ENCODE assay signal across 7 mouse cellular contexts in the genomic region with DNA sequence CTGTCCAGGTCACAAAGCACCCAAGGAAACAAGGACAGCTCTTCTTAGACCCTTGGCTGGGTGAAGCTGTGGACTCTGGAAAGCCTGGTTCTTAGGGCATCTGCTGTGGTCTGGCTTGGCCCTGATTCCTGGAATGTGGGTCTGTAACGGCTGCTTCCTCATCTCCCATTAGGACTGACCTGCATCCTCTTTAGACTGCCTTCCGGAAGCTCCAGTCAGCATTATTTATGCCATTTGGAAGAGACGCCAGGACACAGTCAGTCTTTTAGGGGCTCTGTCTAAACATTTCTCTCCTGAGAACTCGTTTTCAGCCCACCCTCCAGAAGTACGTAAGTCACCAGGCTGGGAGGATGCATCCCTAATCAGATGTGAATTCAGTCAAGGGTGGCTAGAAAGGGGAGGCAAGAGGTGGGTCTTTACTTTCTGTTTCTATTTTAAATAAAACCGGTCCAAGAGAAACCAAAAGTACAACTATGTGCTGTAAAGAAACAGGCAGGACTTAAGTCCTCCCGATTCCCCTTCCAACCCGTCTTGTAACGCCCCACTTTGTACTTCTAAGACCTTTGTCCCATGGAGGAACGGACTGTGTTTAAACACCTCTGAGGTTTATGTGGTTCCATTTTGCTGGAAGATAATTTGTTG. TPM values are rescaled to one million over a fixed set of nuclear protein-coding genes. Genes with fewer than 3 reads are reported as not detected.
DNase-seq lines count a peak whose midpoint lies in the region; ATAC-seq and TF ChIP-seq lines count a peak whose summit lies in the region.

No protein-coding gene starts in this region.

- H3K27me3 ChIP-seq in spleen, adult 2 months (ENCODE audit: control insufficient read depth, insufficient read depth, low read length) = no peaks in the 10 kb centered on the region
- H3K27me3 ChIP-seq in intestine, embryonic 14.5 days (replicated peaks; ENCODE audit: control insufficient read depth, insufficient read depth, low read length) = no peaks in the 10 kb centered on the region
- no peaks in the 10 kb centered on the region for H3K27me3 ChIP-seq in liver, embryonic 13.5 days
- no peaks in the 10 kb centered on the region for H3K27me3 ChIP-seq in hindbrain, embryonic 12.5 days

- H3K4me3 ChIP-seq in spleen, adult 2 months (ENCODE audit: extremely low read depth, insufficient read depth, insufficient read length) = peak overlapping the region; percentile 44
- no peak overlapping the region for H3K4me3 ChIP-seq in intestine, embryonic 14.5 days (ENCODE audit: low read depth, low read length)
- no peak overlapping the region for H3K4me3 ChIP-seq in liver, embryonic 13.5 days (replicated peaks)
- no peak overlapping the region for H3K4me3 ChIP-seq in hindbrain, embryonic 12.5 days

- DNase-seq in spleen, adult 2 months (ENCODE audit: low read depth in 1 of 2, low spot score in 2 of 2) = no peak
- DNase-seq in spleen, adult 12 weeks (ENCODE audit: low spot score) = no peak
- DNase-seq in intestine, embryonic 14.5 days (ENCODE audit: low spot score) = no peak
- DNase-seq in liver, embryonic 13.5 days = no peak
- no peak for DNase-seq in cerebellum, postnatal 10 days
- no peak for DNase-seq in c-Kit-positive CD71-positive TER-119-positive erythroid progenitor cells, embryonic 14.5 days (ENCODE audit: low spot score)

- peaks cover 11% of the 10 kb centered on the region for H3K36me3 ChIP-seq in spleen, adult 2 months (ENCODE audit: control insufficient read depth, insufficient read depth, low read length)
- peaks cover 27% of the 10 kb centered on the region for H3K36me3 ChIP-seq in intestine, embryonic 14.5 days (ENCODE audit: control insufficient read depth, insufficient read depth, low read length)
- H3K36me3 ChIP-seq in liver, embryonic 13.5 days = peaks cover 12% of the 10 kb centered on the region
- H3K36me3 ChIP-seq in hindbrain, embryonic 12.5 days = peaks cover 15% of the 10 kb centered on the region

- ATAC-seq in intestine, embryonic 14.5 days (replicated peaks; ENCODE audit: low FRiP score, low TSS enrichment, low read depth) = no peak
- no peak for ATAC-seq in liver, embryonic 13.5 days (ENCODE audit: low read depth)
- ATAC-seq in hindbrain, embryonic 12.5 days (ENCODE audit: low FRiP score) = no peak

- H3K9ac ChIP-seq in intestine, embryonic 14.5 days (ENCODE audit: low read length) = peak overlapping the region; percentile 1; the same call in 1 of the 2 replicates
- H3K9ac ChIP-seq in liver, embryonic 13.5 days = no peak overlapping the region
- H3K9ac ChIP-seq in hindbrain, embryonic 12.5 days = no peak overlapping the region

- peaks cover 32% of the 10 kb centered on the region; the same call in 1 of the 2 replicates for H3K4me1 ChIP-seq in spleen, adult 2 months (ENCODE audit: control insufficient read depth, insufficient read depth, insufficient read length)
- peaks cover 41% of the 10 kb centered on the region for H3K4me1 ChIP-seq in intestine, embryonic 14.5 days (replicated peaks; ENCODE audit: control insufficient read depth, insufficient read depth, low read length)
- H3K4me1 ChIP-seq in liver, embryonic 13.5 days (replicated peaks) = no peaks in the 10 kb centered on the region
- H3K4me1 ChIP-seq in hindbrain, embryonic 12.5 days = no peaks in the 10 kb centered on the region

- TF ChIP-seq POLR2A in spleen, adult 2 months (IDR thresholded peaks at IDR 0.05; ENCODE audit: low read depth, low read length) = no peak

- H3K9me3 ChIP-seq in intestine, embryonic 14.5 days (ENCODE audit: control insufficient read depth, low read length) = no peaks in the 10 kb centered on the region
- no peaks in the 10 kb centered on the region for H3K9me3 ChIP-seq in liver, embryonic 13.5 days (replicated peaks)
- H3K9me3 ChIP-seq in hindbrain, embryonic 12.5 days (replicated peaks) = no peaks in the 10 kb centered on the region

- peak overlapping the region; percentile 20 for H3K4me2 ChIP-seq in intestine, embryonic 14.5 days (ENCODE audit: low read length)
- H3K4me2 ChIP-seq in liver, embryonic 13.5 days = peak overlapping the region; percentile 6; the same call in 1 of the 2 replicates
- H3K4me2 ChIP-seq in hindbrain, embryonic 12.5 days (replicated peaks) = no peak overlapping the region

- H3K27ac ChIP-seq in spleen, adult 2 months (ENCODE audit: insufficient read depth, low read length) = peak overlapping the region; percentile 76
- H3K27ac ChIP-seq in intestine, embryonic 14.5 days (ENCODE audit: low read depth) = peak overlapping the region; percentile 75
- H3K27ac ChIP-seq in liver, embryonic 13.5 days = peak overlapping the region; percentile 34; the same call in 1 of the 2 replicates
- no peak overlapping the region for H3K27ac ChIP-seq in hindbrain, embryonic 12.5 days

- 13% methylated on average over 10 of the region's 10 CpGs for WGBS in spleen, adult 2 months
- WGBS in intestine, embryonic 14.5 days = 30% methylated on average over 10 of the region's 10 CpGs
- 39% methylated on average over 10 of the region's 10 CpGs for WGBS in liver, embryonic 13.5 days (ENCODE audit: insufficient replicate concordance)
- 82% methylated on average over 10 of the region's 10 CpGs for WGBS in hindbrain, embryonic 12.5 days

- no peak for TF ChIP-seq CTCF in spleen, adult 2 months (IDR thresholded peaks at IDR 0.05; ENCODE audit: extremely low read depth, insufficient read depth, insufficient read length, insufficient replicate concordance)

RNA-seq across cellular contexts. Expression of gene Gsto2, which starts 25.3 kb away (rescaled TPM):
- polyA plus RNA-seq in spleen, adult 2 months (2012; rRNA removed) = 0.13 and 0.32 TPM in 2 replicates
- 1.0 and 1.1 TPM in 2 replicates for polyA plus RNA-seq in intestine, embryonic 14.5 days (2014; fragmentation: Nextera tagmentation; extraction: Ambion mirVana)
- 0.16 and 0.22 TPM in 2 replicates for polyA plus RNA-seq in liver, embryonic 13.5 days (2015; fragmentation: Nextera tagmentation; extraction: Ambion mirVana)
- 0.96 and 1.3 TPM in 2 replicates for polyA plus RNA-seq in hindbrain, embryonic 12.5 days (2016; fragmentation: Nextera tagmentation; extraction: Ambion mirVana)

RNA-seq across cellular contexts. Expression of gene Cfap43, which starts 28.5 kb away (rescaled TPM):
- polyA plus RNA-seq in spleen, adult 2 months (2012; rRNA removed) = not detected in 2 replicates
- 0.11 TPM in 2 replicates for polyA plus RNA-seq in intestine, embryonic 14.5 days (2014; fragmentation: Nextera tagmentation; extraction: Ambion mirVana)
- polyA plus RNA-seq in liver, embryonic 13.5 days (2015; fragmentation: Nextera tagmentation; extraction: Ambion mirVana) = 0.03 TPM in 1 of 2 replicates, not detected in the other
- polyA plus RNA-seq in hindbrain, embryonic 12.5 days (2016; fragmentation: Nextera tagmentation; extraction: Ambion mirVana) = 1.7 and 3.2 TPM in 2 replicates

RNA-seq across cellular contexts. Expression of gene Itprip, which starts 28.5 kb away (rescaled TPM):
- polyA plus RNA-seq in spleen, adult 2 months (2012; rRNA removed) = 16.9 and 21.1 TPM in 2 replicates
- polyA plus RNA-seq in intestine, embryonic 14.5 days (2014; fragmentation: Nextera tagmentation; extraction: Ambion mirVana) = 9.9 and 13.0 TPM in 2 replicates
- 3.8 and 3.9 TPM in 2 replicates for polyA plus RNA-seq in liver, embryonic 13.5 days (2015; fragmentation: Nextera tagmentation; extraction: Ambion mirVana)
- polyA plus RNA-seq in hindbrain, embryonic 12.5 days (2016; fragmentation: Nextera tagmentation; extraction: Ambion mirVana) = 16.1 and 16.6 TPM in 2 replicates

RNA-seq across cellular contexts. Expression of gene Gsto1, which starts 35.8 kb away (rescaled TPM):
- polyA plus RNA-seq in spleen, adult 2 months (2012; rRNA removed) = 23.0 and 24.5 TPM in 2 replicates
- 313 and 340 TPM in 2 replicates for polyA plus RNA-seq in intestine, embryonic 14.5 days (2014; fragmentation: Nextera tagmentation; extraction: Ambion mirVana)
- polyA plus RNA-seq in liver, embryonic 13.5 days (2015; fragmentation: Nextera tagmentation; extraction: Ambion mirVana) = 117 and 139 TPM in 2 replicates
- 102 and 106 TPM in 2 replicates for polyA plus RNA-seq in hindbrain, embryonic 12.5 days (2016; fragmentation: Nextera tagmentation; extraction: Ambion mirVana)

RNA-seq across cellular contexts. Expression of gene Cfap58, which starts 46.9 kb away (rescaled TPM):
- polyA plus RNA-seq in spleen, adult 2 months (2012; rRNA removed) = not detected in 2 replicates
- polyA plus RNA-seq in intestine, embryonic 14.5 days (2014; fragmentation: Nextera tagmentation; extraction: Ambion mirVana) = not detected in 2 replicates
- not detected in 2 replicates for polyA plus RNA-seq in liver, embryonic 13.5 days (2015; fragmentation: Nextera tagmentation; extraction: Ambion mirVana)
- polyA plus RNA-seq in hindbrain, embryonic 12.5 days (2016; fragmentation: Nextera tagmentation; extraction: Ambion mirVana) = 0.30 and 0.72 TPM in 2 replicates
